Mouse (Mus musculus) limb, embryonic 14.5 days (tissue): ENCODE results near the gene Nutf2-ps1. TPM values are rescaled to one million over a fixed set of nuclear protein-coding genes. Genes with fewer than 3 reads are reported as not detected.

Experiments
- ATAC-seq: fragments of 200-750 bp; cut with Nextera tagmentation; 2 replicates; pipeline ENCODE4 v1.8.0; 2017; ENCODE audit warnings: low read depth, moderate number of reproducible peaks, moderate TSS enrichment; ENCODE audit not compliant: low FRiP score
- DNase-seq: peaks from one replicate; pipeline ENCODE4 v3.0.0-alpha.2; 2015; ENCODE audit warnings: low spot score
- H3K27ac ChIP-seq: fragments of 300-500 bp; sonication (generic); replicated peaks from 2 replicates; pipeline ENCODE4 v1.5.1; 2014; ENCODE audit warnings: low read depth, mild to moderate bottlenecking, low read length, moderate library complexity, mixed read lengths
- H3K27me3 ChIP-seq: fragments of 300-500 bp; sonication (generic); 2 replicates; pipeline ENCODE4 v1.6.1; 2014; ENCODE audit warnings: low read length, mixed read lengths; ENCODE audit not compliant: control insufficient read depth, insufficient read depth
- H3K36me3 ChIP-seq: fragments of 300-500 bp; sonication (generic); 2 replicates; pipeline ENCODE4 v1.6.1; 2014; ENCODE audit warnings: mild to moderate bottlenecking, low read length, moderate library complexity, mixed read lengths; ENCODE audit not compliant: control insufficient read depth, insufficient read depth
- H3K4me1 ChIP-seq: fragments of 300-500 bp; sonication (generic); 2 replicates; pipeline ENCODE4 v1.6.1; 2014; ENCODE audit warnings: antibody characterized with exemption, low read length, mixed read lengths; ENCODE audit not compliant: control insufficient read depth, insufficient read depth
- H3K4me2 ChIP-seq: fragments of 300-500 bp; sonication (generic); replicated peaks from 2 replicates; pipeline ENCODE4 v1.6.1; 2014; ENCODE audit warnings: low read depth, mild to moderate bottlenecking, low read length, moderate library complexity; ENCODE audit not compliant: severe bottlenecking
- H3K4me3 ChIP-seq: fragments of 300-500 bp; sonication (generic); replicated peaks from 2 replicates; pipeline ENCODE4 v1.5.1; 2014; ENCODE audit warnings: low read length
- H3K9ac ChIP-seq: fragments of 300-500 bp; sonication (generic); 2 replicates; pipeline ENCODE4 v1.6.1; 2014; ENCODE audit warnings: mild to moderate bottlenecking, low read depth, low read length, moderate library complexity; ENCODE audit not compliant: severe bottlenecking
- H3K9me3 ChIP-seq: fragments of 300-500 bp; sonication (generic); 2 replicates; pipeline ENCODE4 v1.6.1; 2016; ENCODE audit warnings: low read length; ENCODE audit not compliant: control insufficient read depth
- POLR2A ChIP-seq: fragments of 200-500 bp; IDR thresholded peaks from 2 replicates; pipeline ENCODE4 v1.8.0; 2012; ENCODE audit warnings: inconsistent platforms, mild to moderate bottlenecking, moderate library complexity, borderline replicate concordance; ENCODE audit not compliant: insufficient read depth, insufficient read length; ENCODE audit errors: extremely low read depth
- WGBS: fragments of 180-500 bp; shearing (Covaris S2); extraction: QIAGEN DNeasy Blood & Tissue Kit; methylation state at CpG from one replicate; pipeline ENCODE4 v1.1.7; 2014; 5-methylcytosine and 5-hydroxymethylcytosine counted together
- polyA plus RNA-seq, 2 experiments: library from polyadenylated mRNA; depleted of rRNA in 1 of 2; stranded (reverse) in 1 of 2; unstranded in 1 of 2; fragments of >200 nt; fragmentation: Nextera tagmentation in 1 of 2; extraction: Ambion mirVana in 1 of 2; gene quantifications; 2 replicates each; pipeline versions ENCODE4 v1.2.1 to v1.2.3; 2012 to 2014

The Nutf2-ps1 gene
- polyA plus RNA-seq, 2 experiments: 52.1 to 300 TPM

DNA sequence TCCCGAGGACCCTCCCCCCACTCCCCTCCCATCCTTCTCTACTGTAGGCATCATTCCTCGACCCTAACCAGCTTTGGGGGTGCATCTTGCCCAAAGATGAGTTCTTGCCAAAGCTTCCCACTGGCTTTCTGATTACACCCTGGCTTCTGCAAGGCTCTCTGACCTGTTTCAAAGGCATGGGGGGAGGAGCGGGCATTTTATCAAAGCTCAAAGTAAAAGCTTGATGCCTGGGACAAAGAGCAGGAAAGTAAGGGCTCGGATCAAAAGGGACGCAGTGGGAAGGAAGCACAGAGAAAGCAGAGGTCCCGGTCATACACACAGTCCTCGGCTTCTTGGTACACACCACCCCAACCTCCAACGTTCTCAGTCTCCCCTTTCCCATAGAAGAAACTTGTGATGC, 14.7 kb downstream of the Nutf2-ps1 start:
- H3K4me1 ChIP-seq: no peaks in the 10 kb centered on the region
- DNase-seq (no peak), ATAC-seq (no peak)
- H3K9ac ChIP-seq: no peak overlapping the region
- no peak overlapping the region for H3K4me2 ChIP-seq
- no peak overlapping the region for H3K4me3 ChIP-seq
- H3K27me3 ChIP-seq: no peaks in the 10 kb centered on the region
- WGBS: 60% methylated on average over 8 of the region's 8 CpGs
- H3K9me3 ChIP-seq: no peaks in the 10 kb centered on the region
- no peaks in the 10 kb centered on the region for H3K36me3 ChIP-seq
- TF ChIP-seq POLR2A: no peak
- no peak overlapping the region for H3K27ac ChIP-seq

DNA sequence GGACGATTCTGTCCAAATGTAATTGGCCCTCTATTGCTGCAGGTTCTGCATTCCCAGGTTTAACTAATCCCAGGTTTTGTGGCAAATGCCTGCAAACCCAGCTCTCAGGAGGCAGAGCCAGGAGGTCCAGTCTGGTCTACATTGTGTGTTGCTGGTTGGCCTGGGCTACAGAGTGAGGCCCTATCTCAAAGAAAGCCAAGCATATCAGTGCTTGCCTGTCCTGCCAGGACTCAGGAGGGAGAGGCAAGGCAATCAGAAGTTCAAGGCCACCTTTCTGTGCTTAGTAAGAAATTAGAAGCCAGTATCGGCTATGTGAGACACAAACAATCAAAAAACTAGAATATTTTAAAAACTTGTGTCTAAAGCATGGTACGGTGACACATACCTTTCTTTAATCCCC, 15.7 kb downstream of the Nutf2-ps1 start:
- Histone ChIP-seq H3K4me1 (no peaks in the 10 kb centered on the region), H3K9ac (no peak overlapping the region), H3K9me3 (no peaks in the 10 kb centered on the region), H3K4me3 (no peak overlapping the region), H3K36me3 (no peaks in the 10 kb centered on the region), H3K4me2 (no peak overlapping the region), H3K27ac (no peak overlapping the region), H3K27me3 (no peaks in the 10 kb centered on the region)
- no peak for TF ChIP-seq POLR2A
- 94% methylated on average over 3 of the region's 3 CpGs for WGBS
- ATAC-seq (no peak), DNase-seq (no peak)

DNA sequence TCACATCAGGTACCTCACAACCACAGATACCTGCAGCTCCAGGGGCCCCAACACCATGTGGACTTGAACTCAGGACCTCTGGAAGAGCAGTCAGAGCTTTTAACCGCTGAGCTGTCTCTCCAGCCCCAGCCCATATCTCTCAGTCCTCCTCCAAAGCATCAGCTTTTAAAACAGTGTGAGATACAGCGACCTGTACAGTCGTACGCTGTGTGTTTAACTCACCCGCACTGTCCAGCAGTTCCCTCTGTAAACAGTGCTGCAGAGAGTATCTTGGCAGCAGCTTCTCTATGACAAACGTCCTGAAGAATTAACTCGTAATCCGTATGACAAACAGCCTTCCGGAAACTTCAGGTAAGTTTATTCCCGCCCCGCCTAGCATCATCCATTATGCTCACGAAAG, 16.3 kb downstream of the Nutf2-ps1 start:
- DNase-seq (no peak), ATAC-seq (no peak)
- H3K4me3 ChIP-seq: no peak overlapping the region
- 84% methylated on average over 12 of the region's 12 CpGs for WGBS
- H3K4me1 ChIP-seq: no peaks in the 10 kb centered on the region
- no peaks in the 10 kb centered on the region for H3K27me3 ChIP-seq
- H3K9me3 ChIP-seq: no peaks in the 10 kb centered on the region
- no peak overlapping the region for H3K4me2 ChIP-seq
- no peak overlapping the region for H3K27ac ChIP-seq
- H3K9ac ChIP-seq: no peak overlapping the region
- H3K36me3 ChIP-seq: no peaks in the 10 kb centered on the region
- no peak for TF ChIP-seq POLR2A

DNA sequence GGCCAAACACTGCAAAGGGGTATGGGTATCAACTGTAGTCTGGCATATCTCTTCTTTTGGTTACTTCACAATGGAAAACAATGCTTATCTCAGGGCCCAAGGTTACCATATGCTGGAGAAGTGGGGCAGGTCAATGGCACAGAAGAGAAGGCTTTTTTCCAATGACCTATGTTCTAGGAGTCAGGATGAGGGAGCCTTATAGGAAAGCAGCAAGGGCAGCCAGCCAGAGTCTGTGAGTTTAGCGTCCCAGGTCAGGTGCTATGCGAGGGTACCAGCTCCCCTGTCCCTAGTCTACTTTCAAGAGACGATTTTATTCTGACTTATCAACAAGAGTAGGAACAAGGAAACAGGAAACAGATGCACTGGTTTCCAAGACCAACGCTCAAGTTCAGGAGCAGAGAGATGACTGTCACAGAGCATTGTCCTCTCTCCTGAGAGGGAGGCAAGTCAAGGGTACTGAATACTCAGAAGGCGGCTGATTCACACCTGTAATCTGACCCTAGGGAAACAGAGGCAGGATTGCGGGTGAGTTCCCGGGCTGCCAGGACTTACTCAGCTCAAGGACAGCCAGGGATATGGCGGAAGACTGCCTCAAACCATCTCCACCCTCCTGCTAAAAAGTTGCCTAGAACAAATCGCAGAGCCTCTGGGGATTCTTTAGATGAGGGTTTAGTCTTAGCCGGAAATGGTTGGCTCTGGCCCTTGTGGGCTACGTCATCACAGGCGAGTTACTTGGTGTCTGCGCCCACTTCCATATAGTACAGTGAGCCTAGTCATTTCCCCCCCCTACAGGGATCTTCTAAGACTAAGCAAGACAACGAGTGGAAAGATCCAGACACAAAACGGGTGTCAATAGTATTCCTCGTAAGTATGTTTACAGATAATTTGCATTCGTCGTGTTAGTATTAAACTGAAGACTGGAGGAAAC, 17.1 kb downstream of the Nutf2-ps1 start:
- Histone ChIP-seq H3K36me3 (no peaks in the 10 kb centered on the region), H3K27ac (no peak overlapping the region), H3K4me2 (no peak overlapping the region), H3K9ac (no peak overlapping the region), H3K4me3 (no peak overlapping the region), H3K27me3 (no peaks in the 10 kb centered on the region), H3K4me1 (no peaks in the 10 kb centered on the region), H3K9me3 (no peaks in the 10 kb centered on the region)
- DNase-seq (no peak), ATAC-seq (no peak)
- WGBS: 72% methylated on average over 18 of the region's 18 CpGs
- TF ChIP-seq POLR2A: no peak

DNA sequence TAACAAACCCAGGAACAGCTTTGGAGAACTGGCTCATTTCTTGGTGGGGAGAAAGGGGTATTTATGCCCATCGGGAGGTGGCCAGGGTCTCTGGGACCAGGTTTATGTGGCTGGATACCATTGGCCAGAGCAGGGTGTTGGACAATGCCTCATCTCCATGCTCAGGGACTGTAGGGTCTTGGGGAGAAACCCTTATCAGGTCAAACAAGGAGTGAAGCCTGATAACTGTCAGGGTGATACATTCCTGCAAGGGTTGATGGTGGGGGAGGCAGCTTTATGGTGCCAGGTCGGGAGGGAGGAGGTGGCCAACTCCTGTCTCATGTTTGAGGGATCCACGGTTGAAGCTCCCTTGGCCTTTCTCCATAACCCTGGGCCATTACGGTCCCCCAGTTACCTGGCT, 17.8 kb downstream of the Nutf2-ps1 start:
- H3K9ac ChIP-seq: no peak overlapping the region
- H3K27me3 ChIP-seq: no peaks in the 10 kb centered on the region
- no peak overlapping the region for H3K4me3 ChIP-seq
- H3K36me3 ChIP-seq: no peaks in the 10 kb centered on the region
- DNase-seq (no peak), ATAC-seq (no peak)
- no peaks in the 10 kb centered on the region for H3K9me3 ChIP-seq
- no peak overlapping the region for H3K4me2 ChIP-seq
- H3K4me1 ChIP-seq: no peaks in the 10 kb centered on the region
- no peak for TF ChIP-seq POLR2A
- WGBS: 67% methylated on average over 4 of the region's 4 CpGs
- no peak overlapping the region for H3K27ac ChIP-seq

DNA sequence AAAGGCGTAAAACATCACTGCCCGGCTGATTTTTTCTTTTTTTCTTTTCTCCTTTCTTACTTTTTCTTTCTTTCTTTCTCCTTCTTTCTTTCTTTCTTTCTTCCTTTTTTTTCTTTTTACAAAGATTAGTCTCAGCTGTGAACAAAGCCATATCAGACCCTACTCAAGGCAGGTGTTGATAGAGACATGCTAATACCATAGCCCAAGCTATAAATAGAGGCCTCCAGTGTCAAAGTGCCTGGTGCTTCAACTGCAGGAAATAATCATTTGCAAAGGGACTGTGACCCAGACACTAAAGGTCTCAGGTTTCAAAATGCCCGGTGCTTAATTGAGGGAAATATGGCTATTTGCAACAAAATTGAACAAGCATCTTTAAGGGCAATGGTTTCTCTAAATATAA, 20.3 kb downstream of the Nutf2-ps1 start:
- DNase-seq (no peak), ATAC-seq (no peak)
- 70% methylated on average over 3 of the region's 3 CpGs for WGBS
- TF ChIP-seq POLR2A: no peak
- H3K4me1 ChIP-seq: no peaks in the 10 kb centered on the region
- no peak overlapping the region for H3K9ac ChIP-seq
- H3K27ac ChIP-seq: no peak overlapping the region
- no peaks in the 10 kb centered on the region for H3K27me3 ChIP-seq
- no peaks in the 10 kb centered on the region for H3K9me3 ChIP-seq
- H3K4me3 ChIP-seq: no peak overlapping the region
- no peaks in the 10 kb centered on the region for H3K36me3 ChIP-seq
- H3K4me2 ChIP-seq: no peak overlapping the region
